Mouse (Mus musculus): Measurements from ENCODE around the gene Ctnnd1.

DNA sequence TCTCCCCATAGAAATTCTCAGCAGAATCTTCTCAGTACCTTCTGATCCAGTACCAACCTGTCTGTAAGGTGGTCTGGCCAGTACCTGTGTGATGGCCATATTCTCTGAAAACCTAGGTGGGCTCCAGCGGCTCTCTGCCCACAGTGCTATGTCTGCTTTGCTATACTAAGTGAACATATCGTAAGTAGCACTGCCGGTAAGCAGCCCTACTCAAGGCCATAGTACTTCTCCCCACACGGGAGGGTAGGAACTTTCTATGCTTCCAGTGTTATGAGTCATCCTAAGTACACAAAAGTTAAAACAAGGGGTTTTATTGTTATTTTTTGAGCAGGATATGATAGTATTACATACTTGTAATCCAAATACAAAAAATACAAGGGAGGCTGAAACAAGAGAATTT, 16.6 kb downstream of the Ctnnd1 start:
- TF ChIP-seq CTCF (IDR thresholded peaks at IDR 0.05; ENCODE audit: low read depth) = no peak
- TF ChIP-seq EP300 (optimal IDR thresholded peaks at IDR 0.05) = no peak
